Mouse (Mus musculus) forebrain, embryonic 13.5 days (tissue): Measurements from ENCODE around the gene Epha4. TPM values are rescaled to one million over a fixed set of nuclear protein-coding genes. Genes with fewer than 3 reads are reported as not detected.

Experiments
- ATAC-seq: fragments of 200-750 bp; cut with Nextera tagmentation; 2 replicates; pipeline ENCODE4 v1.8.0; 2017
- H3K27ac ChIP-seq: fragments of 300-500 bp; sonication (generic); 2 replicates; pipeline ENCODE4 v1.5.1; 2015; ENCODE audit warnings: inconsistent platforms, mild to moderate bottlenecking, moderate library complexity
- H3K27me3 ChIP-seq: fragments of 300-500 bp; sonication (generic); 2 replicates; pipeline ENCODE4 v1.6.1; 2015; ENCODE audit warnings: mild to moderate bottlenecking, inconsistent platforms
- H3K36me3 ChIP-seq: fragments of 300-500 bp; sonication (generic); 2 replicates; pipeline ENCODE4 v1.6.1; 2015; ENCODE audit warnings: mild to moderate bottlenecking, inconsistent platforms; ENCODE audit not compliant: poor library complexity, severe bottlenecking
- H3K4me1 ChIP-seq: fragments of 300-500 bp; sonication (generic); 2 replicates; pipeline ENCODE4 v1.6.1; 2015; ENCODE audit warnings: inconsistent platforms
- H3K4me2 ChIP-seq: fragments of 300-500 bp; sonication (generic); 2 replicates; pipeline ENCODE4 v1.6.1; 2015; ENCODE audit warnings: inconsistent platforms, mild to moderate bottlenecking, moderate library complexity
- H3K4me3 ChIP-seq: fragments of 300-500 bp; sonication (generic); 2 replicates; pipeline ENCODE4 v1.5.1; 2015; ENCODE audit warnings: mild to moderate bottlenecking, inconsistent platforms
- H3K9ac ChIP-seq: fragments of 300-500 bp; sonication (generic); 2 replicates; pipeline ENCODE4 v1.6.1; 2015; ENCODE audit warnings: mild to moderate bottlenecking, inconsistent platforms
- H3K9me3 ChIP-seq: fragments of 300-500 bp; sonication (generic); replicated peaks from 2 replicates; pipeline ENCODE4 v1.6.1; 2016; ENCODE audit warnings: inconsistent platforms
- WGBS: fragments of 180-500 bp; shearing (Covaris S2); methylation state at CpG from one replicate; pipeline ENCODE4 v1.1.7; 2015; 5-methylcytosine and 5-hydroxymethylcytosine counted together
- polyA plus RNA-seq: library from polyadenylated mRNA; unstranded; fragments of >200 nt; fragmentation: Nextera tagmentation; extraction: Ambion mirVana; gene quantifications from 2 replicates; pipeline ENCODE4 v1.2.1, GENCODE M21; 2015

The Epha4 gene
- polyA plus RNA-seq, 1 experiment from 2014 or later = 83.6 TPM

DNA sequence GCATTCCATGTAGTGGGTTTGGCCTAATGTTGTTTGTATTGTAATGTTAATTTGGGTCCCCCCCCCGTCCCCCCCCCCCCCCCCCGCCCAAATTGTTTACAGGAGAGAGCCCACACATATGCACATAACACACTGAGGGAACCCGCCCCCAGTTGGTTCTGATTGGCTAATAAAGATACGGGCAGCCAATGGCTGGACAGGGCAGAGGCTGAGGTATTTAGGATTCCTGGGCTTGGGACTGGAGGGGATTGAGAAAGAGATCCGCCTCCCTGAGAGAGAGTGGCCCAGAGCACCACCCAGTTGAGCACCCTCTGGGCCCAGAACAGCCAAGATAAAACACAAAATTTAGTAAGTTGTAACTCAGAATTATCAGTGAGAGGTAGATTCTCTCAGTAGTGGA is 140.8 kb downstream of the Epha4 start:
- H3K9me3 ChIP-seq = no peaks in the 10 kb centered on the region
- no peak overlapping the region for H3K4me3 ChIP-seq
- WGBS = 65% methylated on average over 5 of the region's 5 CpGs
- ATAC-seq = no peak; the same call in 1 of the 2 replicates
- H3K36me3 ChIP-seq = peaks cover 86% of the 10 kb centered on the region
- H3K4me1 ChIP-seq = peaks cover 20% of the 10 kb centered on the region
- no peak overlapping the region for H3K9ac ChIP-seq
- H3K27me3 ChIP-seq = no peaks in the 10 kb centered on the region
- no peak overlapping the region for H3K27ac ChIP-seq
- H3K4me2 ChIP-seq = no peak overlapping the region

DNA sequence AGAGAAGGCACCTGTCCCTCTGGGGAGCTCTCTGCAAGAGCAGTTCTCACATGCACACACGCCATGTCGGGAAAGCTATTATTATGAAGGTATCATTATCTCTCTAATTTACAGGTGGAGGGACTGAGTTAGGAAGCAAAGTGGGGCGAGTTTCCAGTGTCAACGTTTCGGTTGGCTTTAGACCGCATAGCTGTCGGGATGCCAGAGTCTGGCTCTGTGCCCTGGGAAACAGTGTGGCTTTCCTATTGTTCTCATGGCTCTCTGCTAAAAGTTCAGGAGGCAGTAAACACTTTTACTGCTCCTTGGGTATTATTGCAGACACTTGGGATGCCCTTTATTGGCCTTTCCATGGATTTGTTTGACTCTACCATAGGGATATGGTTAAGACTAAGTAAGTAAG is 144.0 kb downstream of the Epha4 start:
- Histone ChIP-seq H3K9me3 (no peaks in the 10 kb centered on the region), H3K27ac (no peak overlapping the region), H3K4me3 (no peak overlapping the region), H3K4me2 (no peak overlapping the region), H3K27me3 (no peaks in the 10 kb centered on the region), H3K9ac (no peak overlapping the region), H3K36me3 (peaks cover 80% of the 10 kb centered on the region), H3K4me1 (no peaks in the 10 kb centered on the region)
- 70% methylated on average over 7 of the region's 7 CpGs for WGBS
- ATAC-seq = no peak

GRCm38 (mm10) chr1:77369255-77369837 is 145.5 kb downstream of the Epha4 start:
- no peak for ATAC-seq
- Histone ChIP-seq H3K27ac (no peak overlapping the region), H3K4me2 (no peak overlapping the region), H3K9ac (no peak overlapping the region), H3K4me1 (no peaks in the 10 kb centered on the region), H3K9me3 (no peaks in the 10 kb centered on the region), H3K36me3 (peaks cover 71% of the 10 kb centered on the region), H3K4me3 (no peak overlapping the region), H3K27me3 (no peaks in the 10 kb centered on the region)
- 88% methylated on average over 18 of the region's 18 CpGs for WGBS

- no peak for ATAC-seq
These were observed 149.0 kb downstream of the Epha4 start for GRCm38 (mm10) chr1:77365850-77366249.

DNA sequence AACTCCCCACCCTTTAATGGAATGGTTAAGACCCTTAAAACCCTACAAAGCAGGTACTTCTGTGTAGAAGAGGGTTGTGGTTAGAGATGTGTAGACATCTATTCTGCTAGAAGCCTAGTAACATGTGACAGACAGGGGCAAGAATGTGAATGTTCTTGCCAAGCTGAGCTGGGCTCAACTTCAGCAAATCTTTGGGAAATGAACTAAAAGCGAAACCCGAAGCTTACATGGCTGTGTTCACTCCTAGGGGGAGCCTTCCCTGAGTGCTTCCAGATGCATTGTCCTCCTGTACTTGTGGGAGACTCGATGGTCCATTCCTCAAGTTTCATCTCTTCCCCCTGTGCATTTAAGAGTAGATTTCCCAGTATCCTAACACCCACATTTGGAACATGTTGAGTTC is 150.3 kb downstream of the Epha4 start:
- WGBS = 87% methylated on average over 3 of the region's 3 CpGs
- H3K27ac ChIP-seq = no peak overlapping the region
- H3K4me1 ChIP-seq = peaks cover 18% of the 10 kb centered on the region
- H3K9ac ChIP-seq = no peak overlapping the region
- peaks cover 27% of the 10 kb centered on the region for H3K36me3 ChIP-seq
- no peaks in the 10 kb centered on the region for H3K27me3 ChIP-seq
- no peak for ATAC-seq
- H3K4me2 ChIP-seq = no peak overlapping the region
- no peak overlapping the region for H3K4me3 ChIP-seq
- H3K9me3 ChIP-seq = no peaks in the 10 kb centered on the region

More at GRCm38 (mm10) chr1:77365850-77366249, 149.0 kb downstream of the Epha4 start:
- Histone ChIP-seq H3K9me3 (no peaks in the 10 kb centered on the region), H3K36me3 (peaks cover 38% of the 10 kb centered on the region), H3K4me1 (peaks cover 11% of the 10 kb centered on the region), H3K4me3 (no peak overlapping the region), H3K9ac (no peak overlapping the region), H3K4me2 (no peak overlapping the region), H3K27me3 (no peaks in the 10 kb centered on the region), H3K27ac (no peak overlapping the region)
- 78% methylated on average over 3 of the region's 3 CpGs for WGBS

GRCm38 (mm10) chr1:77363848-77364247 is 151.0 kb downstream of the Epha4 start:
- H3K27ac ChIP-seq = no peak overlapping the region
- no peaks in the 10 kb centered on the region for H3K9me3 ChIP-seq
- no peak overlapping the region for H3K4me2 ChIP-seq
- peaks cover 19% of the 10 kb centered on the region for H3K36me3 ChIP-seq
- H3K4me3 ChIP-seq = no peak overlapping the region
- no peaks in the 10 kb centered on the region for H3K27me3 ChIP-seq
- H3K9ac ChIP-seq = no peak overlapping the region
- H3K4me1 ChIP-seq = peaks cover 18% of the 10 kb centered on the region
- WGBS = 86% methylated on average over 1 of the region's 1 CpGs
- no peak for ATAC-seq

- H3K9ac ChIP-seq = no peak overlapping the region
- no peaks in the 10 kb centered on the region for H3K4me1 ChIP-seq
- 86% methylated on average over 4 of the region's 4 CpGs for WGBS
- H3K27ac ChIP-seq = no peak overlapping the region
- no peaks in the 10 kb centered on the region for H3K27me3 ChIP-seq
- no peak overlapping the region for H3K4me2 ChIP-seq
- H3K9me3 ChIP-seq = no peaks in the 10 kb centered on the region
- no peak overlapping the region for H3K4me3 ChIP-seq
- ATAC-seq = no peak
- H3K36me3 ChIP-seq = no peaks in the 10 kb centered on the region
These were observed 168.4 kb downstream of the Epha4 start for GRCm38 (mm10) chr1:77346459-77346858.

DNA sequence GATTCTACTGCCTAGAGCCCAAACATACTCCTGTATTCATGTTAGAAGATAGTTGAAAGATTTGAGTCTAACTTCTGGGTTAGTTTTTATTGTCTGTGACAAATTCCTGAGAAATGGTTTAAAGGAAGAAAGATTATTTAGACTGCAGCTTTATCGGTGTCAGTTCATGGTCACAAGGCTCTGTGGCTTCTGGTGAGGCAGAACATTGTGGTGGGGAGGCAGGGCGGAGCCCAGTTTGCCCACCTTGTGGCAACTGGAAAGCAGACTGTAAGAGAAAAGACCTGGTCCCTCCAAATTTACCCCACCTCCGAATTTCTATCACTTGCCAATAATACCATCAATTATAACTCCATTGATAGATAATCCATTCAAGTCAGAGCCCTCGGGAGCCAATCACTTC is 171.1 kb downstream of the Epha4 start:
- 94% methylated on average over 4 of the region's 4 CpGs for WGBS
- no peak for ATAC-seq
- Histone ChIP-seq H3K9ac (no peak overlapping the region), H3K36me3 (no peaks in the 10 kb centered on the region), H3K27me3 (no peaks in the 10 kb centered on the region), H3K4me1 (0 out of 2 replicates have a peak, but pooled peaks cover 3% of the 10 kb centered on the region), H3K4me2 (no peak overlapping the region), H3K9me3 (no peaks in the 10 kb centered on the region), H3K27ac (no peak overlapping the region), H3K4me3 (no peak overlapping the region)

GRCm38 (mm10) chr1:77339701-77340100 is 175.2 kb downstream of the Epha4 start:
- Histone ChIP-seq H3K4me2 (no peak overlapping the region), H3K4me1 (0 out of 2 replicates have a peak, but pooled peaks cover 3% of the 10 kb centered on the region), H3K9ac (no peak overlapping the region), H3K27me3 (no peaks in the 10 kb centered on the region), H3K36me3 (no peaks in the 10 kb centered on the region), H3K27ac (no peak overlapping the region), H3K9me3 (no peaks in the 10 kb centered on the region), H3K4me3 (no peak overlapping the region)
- 83% methylated on average over 5 of the region's 5 CpGs for WGBS
- ATAC-seq = no peak

GRCm38 (mm10) chr1:77338346-77338745 is 176.5 kb downstream of the Epha4 start:
- H3K9me3 ChIP-seq = no peaks in the 10 kb centered on the region
- WGBS = 60% methylated on average over 6 of the region's 6 CpGs

DNA sequence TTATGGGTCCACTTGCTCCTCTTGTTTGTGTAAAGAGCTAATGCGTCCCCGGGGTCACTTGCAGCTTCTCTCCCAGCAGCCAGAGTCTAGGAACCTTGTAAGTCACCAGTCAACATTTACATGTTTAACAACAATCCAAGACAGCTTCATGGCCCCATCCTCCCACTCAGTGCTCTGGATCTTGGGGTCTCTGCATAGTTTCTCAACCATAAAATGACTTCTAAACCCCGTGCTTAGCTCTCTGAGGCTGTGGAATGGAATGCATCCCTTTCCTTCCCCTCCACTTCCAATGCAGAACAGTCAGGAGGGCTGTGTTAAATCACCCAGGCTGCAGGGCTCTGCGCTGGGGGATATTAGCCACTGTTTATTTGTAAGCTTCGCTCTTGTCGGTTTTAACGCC is 178.0 kb downstream of the Epha4 start:
- no peak overlapping the region for H3K4me2 ChIP-seq
- H3K4me3 ChIP-seq = no peak overlapping the region
- H3K9me3 ChIP-seq = no peaks in the 10 kb centered on the region
- ATAC-seq = no peak
- H3K27me3 ChIP-seq = no peaks in the 10 kb centered on the region
- 88% methylated on average over 7 of the region's 7 CpGs for WGBS
- H3K9ac ChIP-seq = no peak overlapping the region
- H3K36me3 ChIP-seq = no peaks in the 10 kb centered on the region
- no peak overlapping the region for H3K27ac ChIP-seq
- H3K4me1 ChIP-seq = 0 out of 2 replicates have a peak, but pooled peaks cover 3% of the 10 kb centered on the region

More at GRCm38 (mm10) chr1:77338346-77338745, 176.5 kb downstream of the Epha4 start:
- ATAC-seq = no peak
- Histone ChIP-seq H3K4me1 (0 out of 2 replicates have a peak, but pooled peaks cover 3% of the 10 kb centered on the region), H3K4me3 (no peak overlapping the region), H3K36me3 (no peaks in the 10 kb centered on the region), H3K4me2 (no peak overlapping the region), H3K9ac (no peak overlapping the region), H3K27ac (no peak overlapping the region), H3K27me3 (no peaks in the 10 kb centered on the region)

DNA sequence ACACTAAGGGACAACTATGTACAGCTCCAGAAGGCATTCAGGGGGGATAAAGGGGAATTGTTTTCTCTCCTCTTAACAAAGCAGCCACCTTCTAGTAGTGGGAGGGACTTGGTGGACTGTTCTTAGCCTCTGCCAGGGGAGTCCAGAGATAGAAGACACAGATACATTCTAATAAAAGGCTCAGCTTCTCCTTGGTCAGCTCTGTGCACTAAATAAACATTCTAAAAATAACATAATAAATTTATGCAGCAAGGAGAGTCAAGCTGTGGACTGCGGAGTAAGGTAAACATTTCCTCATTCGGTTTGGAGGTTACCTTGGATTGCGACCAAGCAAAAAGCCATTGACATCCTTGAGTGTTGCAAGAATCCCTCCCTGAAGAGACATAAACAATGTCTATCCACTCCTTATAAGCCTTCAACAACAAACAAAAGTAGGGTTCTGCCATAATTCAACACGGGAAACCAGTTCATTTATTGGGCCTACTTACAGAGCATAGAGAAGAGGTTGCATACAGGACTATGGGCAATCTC is 196.2 kb downstream of the Epha4 start:
- Histone ChIP-seq H3K27me3 (no peaks in the 10 kb centered on the region), H3K36me3 (no peaks in the 10 kb centered on the region), H3K27ac (no peak overlapping the region), H3K4me3 (no peak overlapping the region), H3K4me2 (no peak overlapping the region), H3K4me1 (no peaks in the 10 kb centered on the region), H3K9me3 (no peaks in the 10 kb centered on the region), H3K9ac (no peak overlapping the region)
- ATAC-seq = no peak
- WGBS = 86% methylated on average over 4 of the region's 4 CpGs
